Mouse (Mus musculus): ENCODE data around the gene D16Ertd472e. TPM values are rescaled to one million over a fixed set of nuclear protein-coding genes. Genes with fewer than 3 reads are reported as not detected.
"Not testable (repeated sequence)": the region's sequence is repeated elsewhere in the genome, so short reads cannot be mapped to it uniquely, and the experiment has no call there.

The D16Ertd472e gene
- polyA plus RNA-seq, 1 experiment from 2014 or later, result 28.8 TPM

- 76% methylated on average over 6 of the region's 6 CpGs for WGBS
- Histone ChIP-seq H3K27ac (no peak overlapping the region), H3K4me3 (no peak overlapping the region), H3K4me2 (replicated peaks) (no peak overlapping the region), H3K27me3 (no peaks in the 10 kb centered on the region), H3K36me3 (no peaks in the 10 kb centered on the region), H3K4me1 (no peaks in the 10 kb centered on the region), H3K9me3 (no peaks in the 10 kb centered on the region), H3K9ac (no peak overlapping the region)
- no peak for ATAC-seq (ENCODE audit: insufficient number of reproducible peaks, insufficient read depth, low FRiP score, low TSS enrichment)
Measured at GRCm38 (mm10) chr16:78531957-78532605, 44.4 kb downstream of the D16Ertd472e start.

- Histone ChIP-seq H3K36me3 (no peaks in the 10 kb centered on the region), H3K27me3 (no peaks in the 10 kb centered on the region), H3K9ac (no peak overlapping the region), H3K4me1 (no peaks in the 10 kb centered on the region), H3K4me3 (no peak overlapping the region), H3K9me3 (no peaks in the 10 kb centered on the region), H3K4me2 (replicated peaks) (no peak overlapping the region), H3K27ac (no peak overlapping the region)
- ATAC-seq (ENCODE audit: insufficient number of reproducible peaks, insufficient read depth, low FRiP score, low TSS enrichment), result no peak
- 88% methylated on average over 4 of the region's 4 CpGs for WGBS
Measured at GRCm38 (mm10) chr16:78522974-78523373, 53.5 kb downstream of the D16Ertd472e start.

- no peaks in the 10 kb centered on the region for H3K27me3 ChIP-seq
- ATAC-seq (ENCODE audit: insufficient number of reproducible peaks, insufficient read depth, low FRiP score, low TSS enrichment), result no peak
Measured at GRCm38 (mm10) chr16:78518697-78519096, 57.8 kb downstream of the D16Ertd472e start.

DNA sequence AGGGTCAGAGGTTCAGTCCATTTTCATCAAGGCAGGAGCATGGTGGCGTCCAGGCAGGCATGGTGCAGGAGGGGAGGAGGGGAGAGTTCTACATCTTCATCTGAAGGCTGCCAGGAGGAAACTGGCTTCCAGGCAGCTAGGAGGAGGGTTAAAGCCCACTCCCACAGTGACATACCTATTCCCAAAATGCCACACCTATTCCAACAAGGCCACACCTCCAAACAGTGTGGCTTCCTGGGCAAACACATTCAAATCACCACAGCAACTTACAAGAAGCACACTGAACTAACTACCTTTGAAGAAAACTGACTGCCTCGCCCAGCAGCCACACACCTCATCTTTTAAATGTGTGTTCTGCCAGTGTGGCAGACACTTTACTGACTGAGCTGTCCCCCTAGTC lies 59.3 kb downstream of the D16Ertd472e start:
- no peak overlapping the region for H3K4me3 ChIP-seq
- no peak overlapping the region for H3K4me2 ChIP-seq (replicated peaks)
- no peak for ATAC-seq (ENCODE audit: insufficient number of reproducible peaks, insufficient read depth, low FRiP score, low TSS enrichment)
- no peaks in the 10 kb centered on the region for H3K9me3 ChIP-seq
- 75% methylated on average over 2 of the region's 2 CpGs for WGBS
- H3K9ac ChIP-seq, result no peak overlapping the region
- no peak overlapping the region for H3K27ac ChIP-seq
- no peaks in the 10 kb centered on the region for H3K27me3 ChIP-seq
- no peaks in the 10 kb centered on the region for H3K36me3 ChIP-seq
- H3K4me1 ChIP-seq, result no peaks in the 10 kb centered on the region

More at GRCm38 (mm10) chr16:78518697-78519096, 57.8 kb downstream of the D16Ertd472e start:
- Histone ChIP-seq H3K4me2 (replicated peaks) (no peak overlapping the region), H3K36me3 (no peaks in the 10 kb centered on the region), H3K27ac (no peak overlapping the region), H3K9ac (no peak overlapping the region), H3K9me3 (no peaks in the 10 kb centered on the region), H3K4me3 (no peak overlapping the region), H3K4me1 (no peaks in the 10 kb centered on the region)
- 71% methylated on average over 7 of the region's 7 CpGs for WGBS

DNA sequence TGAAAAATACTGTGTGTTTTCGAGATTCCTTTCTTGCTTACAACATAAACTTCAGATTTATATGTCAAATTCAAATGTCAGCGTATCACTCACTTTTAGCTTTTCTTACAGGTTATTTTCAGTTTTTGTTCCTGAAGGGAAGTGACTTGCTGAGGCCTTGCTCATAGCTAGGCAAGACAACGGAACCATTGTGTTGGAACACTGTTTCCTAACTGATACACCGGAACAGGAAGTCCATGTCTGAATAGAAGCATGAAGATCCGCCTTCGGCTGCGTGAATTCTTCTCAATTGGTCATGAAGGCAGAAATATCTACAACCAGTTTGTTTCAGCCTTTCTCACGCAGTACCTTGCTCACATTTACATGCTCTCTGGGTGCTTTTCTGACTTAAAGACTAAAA lies 65.0 kb downstream of the D16Ertd472e start:
- Histone ChIP-seq H3K4me2 (replicated peaks) (no peak overlapping the region), H3K4me3 (no peak overlapping the region), H3K4me1 (no peaks in the 10 kb centered on the region), H3K27ac (no peak overlapping the region), H3K27me3 (no peaks in the 10 kb centered on the region), H3K36me3 (no peaks in the 10 kb centered on the region), H3K9me3 (no peaks in the 10 kb centered on the region), H3K9ac (no peak overlapping the region)
- 75% methylated on average over 8 of the region's 8 CpGs for WGBS
- ATAC-seq (ENCODE audit: insufficient number of reproducible peaks, insufficient read depth, low FRiP score, low TSS enrichment), result no peak

- WGBS, result 90% methylated on average over 9 of the region's 9 CpGs
- Histone ChIP-seq H3K9ac (no peak overlapping the region), H3K27ac (no peak overlapping the region), H3K4me1 (no peaks in the 10 kb centered on the region), H3K36me3 (no peaks in the 10 kb centered on the region), H3K27me3 (no peaks in the 10 kb centered on the region), H3K9me3 (no peaks in the 10 kb centered on the region), H3K4me3 (no peak overlapping the region), H3K4me2 (replicated peaks) (no peak overlapping the region)
- ATAC-seq (ENCODE audit: insufficient number of reproducible peaks, insufficient read depth, low FRiP score, low TSS enrichment), result no peak
Measured at GRCm38 (mm10) chr16:78502492-78502891, 74.0 kb downstream of the D16Ertd472e start.

DNA sequence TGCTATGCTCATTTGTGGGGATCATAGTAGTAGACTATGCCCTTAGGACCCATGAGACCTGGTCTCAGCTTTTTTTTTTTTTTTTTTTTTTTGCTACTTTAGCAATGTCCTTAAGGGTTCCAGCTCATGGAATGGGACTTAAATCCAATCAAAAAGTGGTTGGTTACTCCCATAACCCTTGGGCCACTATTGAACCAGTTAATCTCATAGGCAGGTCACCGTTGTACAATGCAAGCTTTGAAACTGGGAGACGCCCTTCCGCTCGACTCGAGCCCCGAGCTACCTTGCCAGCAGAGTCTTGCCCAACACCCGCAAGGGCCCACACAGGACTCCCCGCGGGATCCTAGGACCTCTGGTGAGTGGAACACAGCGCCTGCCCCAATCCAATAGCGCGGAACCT lies 83.8 kb downstream of the D16Ertd472e start:
- H3K4me3 ChIP-seq; H3K9ac ChIP-seq; H3K9me3 ChIP-seq; H3K27ac ChIP-seq; H3K4me2 ChIP-seq (replicated peaks); H3K4me1 ChIP-seq; H3K36me3 ChIP-seq; H3K27me3 ChIP-seq; ATAC-seq (ENCODE audit: insufficient number of reproducible peaks, insufficient read depth, low FRiP score, low TSS enrichment): not testable (repeated sequence)
- WGBS, result 95% methylated on average over 12 of the region's 12 CpGs

DNA sequence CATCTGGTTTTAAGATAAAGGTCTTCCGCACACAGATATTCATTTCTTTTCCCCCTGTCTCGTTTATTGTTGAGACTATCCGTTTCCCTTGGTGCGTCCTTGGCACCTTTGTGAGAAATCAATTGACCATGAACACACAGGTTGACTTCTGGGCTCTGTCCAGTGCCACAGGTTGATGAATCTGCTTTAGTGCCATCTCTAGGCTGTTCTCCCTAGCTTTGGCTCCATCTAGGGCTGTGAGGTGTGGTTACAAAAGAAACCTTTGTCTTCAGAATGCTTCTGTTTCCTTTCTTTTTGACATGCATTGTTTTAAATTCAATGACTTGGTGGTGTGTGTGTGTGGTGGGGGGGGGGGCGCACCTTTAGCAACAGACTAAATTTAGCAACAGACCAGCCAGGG lies 85.7 kb downstream of the D16Ertd472e start:
- H3K9ac ChIP-seq, result no peak overlapping the region
- no peak overlapping the region for H3K27ac ChIP-seq
- H3K4me2 ChIP-seq (replicated peaks), result no peak overlapping the region
- no peak for ATAC-seq (ENCODE audit: insufficient number of reproducible peaks, insufficient read depth, low FRiP score, low TSS enrichment)
- H3K9me3 ChIP-seq, result no peaks in the 10 kb centered on the region
- no peaks in the 10 kb centered on the region for H3K4me1 ChIP-seq
- no peaks in the 10 kb centered on the region for H3K27me3 ChIP-seq
- no peaks in the 10 kb centered on the region for H3K36me3 ChIP-seq
- H3K4me3 ChIP-seq, result no peak overlapping the region
- 66% methylated on average over 5 of the region's 5 CpGs for WGBS

Other genes starting within 250 kb of the D16Ertd472e start
- 35.3 and 41.7 TPM in 2 replicates for gene Btg3, start 199.5 kb downstream of the D16Ertd472e start, polyA plus RNA-seq (2016; fragmentation: Nextera tagmentation; extraction: Ambion mirVana)

All from embryonic facial prominence, embryonic 12.5 days (tissue).